Mouse (Mus musculus) ES-E14 (cell line): ENCODE measurements around the gene Olfr1056. TPM values are rescaled to one million over a fixed set of nuclear protein-coding genes. Genes with fewer than 3 reads are reported as not detected.

Source experiments
- DNase-seq: peaks from one replicate; pipeline ENCODE4 v3.0.0-alpha.2; 2013; ENCODE audit warnings: low read depth, low spot score
- H3K27ac ChIP-seq: 2 replicates; pipeline ENCODE4 v1.5.1; 2012; ENCODE audit warnings: low read depth, mild to moderate bottlenecking, low read length, moderate library complexity, mixed read lengths; ENCODE audit not compliant: poor library complexity, insufficient read depth, severe bottlenecking
- H3K36me3 ChIP-seq: 2 replicates; pipeline ENCODE4 v1.6.1; 2012; ENCODE audit warnings: mild to moderate bottlenecking, low read length, moderate library complexity, mixed read lengths; ENCODE audit not compliant: control insufficient read depth, poor library complexity, insufficient read depth, severe bottlenecking
- H3K4me1 ChIP-seq, 2 experiments: fragments of 150-350 bp in 1 of 2; sonication (generic) in 1 of 2; 2 replicates each; pipeline ENCODE4 v1.6.1; 2012; ENCODE audit warnings: low read length in 2 of 2, mild to moderate bottlenecking in 1 of 2, mixed read lengths in 1 of 2; ENCODE audit not compliant: control insufficient read depth in 2 of 2, insufficient read depth in 2 of 2, poor library complexity in 1 of 2
- H3K4me3 ChIP-seq, 2 experiments: fragments of 150-350 bp in 1 of 2; sonication (generic) in 1 of 2; 2 replicates each; pipeline ENCODE4 v1.5.1; 2012; ENCODE audit warnings: low read length in 2 of 2, low read depth in 1 of 2, mild to moderate bottlenecking in 1 of 2, mixed read lengths in 1 of 2; ENCODE audit not compliant: insufficient read depth in 1 of 2, poor library complexity in 1 of 2, severe bottlenecking in 1 of 2
- H3K9ac ChIP-seq: 2 replicates; pipeline ENCODE4 v1.6.1; 2012; ENCODE audit warnings: low read depth, mild to moderate bottlenecking, low read length, mixed read lengths; ENCODE audit not compliant: poor library complexity, insufficient read depth, severe bottlenecking
- H3K9me3 ChIP-seq: fragments of 150-350 bp; sonication (generic); 2 replicates; pipeline ENCODE4 v1.6.1; 2012; ENCODE audit warnings: low read depth, mild to moderate bottlenecking, low read length; ENCODE audit not compliant: control insufficient read depth, insufficient read depth
- CHD2 ChIP-seq: IDR thresholded peaks from 2 replicates; pipeline ENCODE4 v1.6.1; 2014; ENCODE audit warnings: mild to moderate bottlenecking, low read depth, low read length, inconsistent platforms
- HCFC1 ChIP-seq: IDR thresholded peaks from 2 replicates; pipeline ENCODE4 v1.6.1; 2012; ENCODE audit warnings: low read length, inconsistent platforms, borderline replicate concordance; ENCODE audit not compliant: insufficient read depth
- MAFK ChIP-seq: IDR thresholded peaks from 2 replicates; pipeline ENCODE4 v1.6.1; 2014; ENCODE audit warnings: mild to moderate bottlenecking, low read depth, low read length, inconsistent platforms; ENCODE audit not compliant: insufficient read depth
- ZC3H11A ChIP-seq: IDR thresholded peaks from 2 replicates; pipeline ENCODE4 v1.6.1; 2012; ENCODE audit warnings: low read depth, mild to moderate bottlenecking, inconsistent platforms, low read length, borderline replicate concordance
- ZNF384 ChIP-seq: IDR thresholded peaks from 2 replicates; pipeline ENCODE4 v1.6.1; 2012; ENCODE audit warnings: low read depth, low read length, inconsistent platforms
- in situ Hi-C, 2 experiments: fragments of 600-800 bp; cut with MboI; formaldehyde crosslinking; loops; one replicate each; pipeline ENCODE4 v1.15.1; 2025; ENCODE audit warnings: low sequenced_read_pairs in 2 of 2, inconsistent platforms in 1 of 2; ENCODE audit not compliant: unreplicated experiment in 2 of 2
- total RNA-seq: library from RNA; depleted of rRNA; stranded (reverse); fragments of 300-350 nt; gene quantifications from 2 replicates; pipeline ENCODE4 v1.2.3, GENCODE M21; 2012; rRNA removed

Gene Olfr1056
- total RNA-seq, 1 experiment = not detected

GRCm38 (mm10) chr2:86350184-86350583, 12.1 kb downstream of the Olfr1056 start, which contains the start of gene Olfr1055:
Olfr1055 (minus strand) TSS chr2:86350284.
- in situ Hi-C loops = no loop called here
- Histone ChIP-seq H3K4me3 (no peak within 1 kb of the TSS), H3K27ac (no peak within 1 kb of the TSS), H3K9ac (no peak within 1 kb of the TSS), H3K36me3 (no peaks in the 10 kb centered on the region), H3K9me3 (no peaks in the 10 kb centered on the region; the same call in none of the 2 replicates), H3K4me1 (no peaks in the 10 kb centered on the region)
- TF ChIP-seq CHD2 (no peak), ZNF384 (no peak), MAFK (no peak)
- no peak for DNase-seq

GRCm38 (mm10) chr2:86335333-86335732, 26.9 kb downstream of the Olfr1056 start, which contains the start of gene Olfr1054:
Olfr1054 (minus strand) TSS chr2:86335433.
- Histone ChIP-seq H3K27ac (no peak within 1 kb of the TSS), H3K36me3 (no peaks in the 10 kb centered on the region), H3K9me3 (peaks cover 4% of the 10 kb centered on the region; the same call in 1 of the 2 replicates), H3K4me1 (no peaks in the 10 kb centered on the region), H3K9ac (no peak within 1 kb of the TSS), H3K4me3 (no peak within 1 kb of the TSS)
- in situ Hi-C loops = no loop called here
- TF ChIP-seq CHD2 = no peak
- TF ChIP-seq ZNF384 = no peak
- no peak for TF ChIP-seq MAFK
- TF ChIP-seq ZC3H11A = no peak
- TF ChIP-seq HCFC1 = no peak
- DNase-seq = no peak

GRCm38 (mm10) chr2:86315184-86315583, 47.1 kb downstream of the Olfr1056 start, which contains the start of gene Olfr1053:
Olfr1053 (minus strand) TSS chr2:86315284.
- Histone ChIP-seq H3K4me1 (no peaks in the 10 kb centered on the region), H3K27ac (no peak within 1 kb of the TSS), H3K4me3 (no peak within 1 kb of the TSS), H3K36me3 (no peaks in the 10 kb centered on the region), H3K9me3 (no peaks in the 10 kb centered on the region), H3K9ac (no peak within 1 kb of the TSS)
- no peak for DNase-seq
- TF ChIP-seq ZC3H11A (no peak), MAFK (no peak), HCFC1 (no peak), ZNF384 (no peak), CHD2 (no peak)
- in situ Hi-C loops = no loop called here

Other genes starting within 250 kb of the Olfr1056 start
- not detected in 2 replicates for gene Olfr1039, start 226.5 kb downstream of the Olfr1056 start, total RNA-seq
- gene Olfr1040, start 215.7 kb downstream of the Olfr1056 start, total RNA-seq = not detected in 2 replicates
- gene Olfr1042, start 200.6 kb downstream of the Olfr1056 start, total RNA-seq = not detected in 2 replicates
- not detected in 2 replicates for gene Olfr1043, start 194.9 kb downstream of the Olfr1056 start, total RNA-seq
- not detected in 2 replicates for gene Olfr1044, start 184.6 kb downstream of the Olfr1056 start, total RNA-seq
- gene Olfr52, start 176.8 kb downstream of the Olfr1056 start, total RNA-seq = not detected in 2 replicates
- not detected in 2 replicates for gene Olfr1045, start 159.5 kb downstream of the Olfr1056 start, total RNA-seq
- not detected in 2 replicates for gene Olfr1046, start 143.2 kb downstream of the Olfr1056 start, total RNA-seq
- gene Olfr1047, start 131.1 kb downstream of the Olfr1056 start, total RNA-seq = not detected in 2 replicates
- gene Olfr1048, start 122.2 kb downstream of the Olfr1056 start, total RNA-seq = not detected in 2 replicates
- gene Olfr1049, start 104.1 kb downstream of the Olfr1056 start, total RNA-seq = not detected in 2 replicates
- gene Olfr1051, start 83.4 kb downstream of the Olfr1056 start, total RNA-seq = not detected in 2 replicates
- gene Olfr1052, start 70.0 kb downstream of the Olfr1056 start, total RNA-seq = not detected in 2 replicates
- gene Olfr1053, start 47.2 kb downstream of the Olfr1056 start, total RNA-seq = not detected in 2 replicates
- not detected in 2 replicates for gene Olfr1054, start 27.0 kb downstream of the Olfr1056 start, total RNA-seq
- not detected in 2 replicates for gene Olfr1055, start 12.2 kb downstream of the Olfr1056 start, total RNA-seq
- gene Olfr1057, start 15.9 kb upstream of the Olfr1056 start, total RNA-seq = not detected in 2 replicates
- gene Olfr1058, start 26.1 kb upstream of the Olfr1056 start, total RNA-seq = not detected in 2 replicates
- gene Olfr1061, start 51.6 kb upstream of the Olfr1056 start, total RNA-seq = not detected in 2 replicates
- not detected in 2 replicates for gene Olfr1062, start 64.3 kb upstream of the Olfr1056 start, total RNA-seq
- gene Olfr1065, start 88.1 kb upstream of the Olfr1056 start, total RNA-seq = not detected in 2 replicates
- gene Olfr1066, start 93.8 kb upstream of the Olfr1056 start, total RNA-seq = not detected in 2 replicates
- not detected in 2 replicates for gene Olfr228, start 124.9 kb upstream of the Olfr1056 start, total RNA-seq
- not detected in 2 replicates for gene Olfr1076, start 146.0 kb upstream of the Olfr1056 start, total RNA-seq
- not detected in 2 replicates for gene Olfr1079, start 180.0 kb upstream of the Olfr1056 start, total RNA-seq
- gene Olfr1080, start 195.8 kb upstream of the Olfr1056 start, total RNA-seq = not detected in 2 replicates
- not detected in 2 replicates for gene Olfr1082, start 236.5 kb upstream of the Olfr1056 start, total RNA-seq